Mouse (Mus musculus): ENCODE results near the gene Nmu.

DNA sequence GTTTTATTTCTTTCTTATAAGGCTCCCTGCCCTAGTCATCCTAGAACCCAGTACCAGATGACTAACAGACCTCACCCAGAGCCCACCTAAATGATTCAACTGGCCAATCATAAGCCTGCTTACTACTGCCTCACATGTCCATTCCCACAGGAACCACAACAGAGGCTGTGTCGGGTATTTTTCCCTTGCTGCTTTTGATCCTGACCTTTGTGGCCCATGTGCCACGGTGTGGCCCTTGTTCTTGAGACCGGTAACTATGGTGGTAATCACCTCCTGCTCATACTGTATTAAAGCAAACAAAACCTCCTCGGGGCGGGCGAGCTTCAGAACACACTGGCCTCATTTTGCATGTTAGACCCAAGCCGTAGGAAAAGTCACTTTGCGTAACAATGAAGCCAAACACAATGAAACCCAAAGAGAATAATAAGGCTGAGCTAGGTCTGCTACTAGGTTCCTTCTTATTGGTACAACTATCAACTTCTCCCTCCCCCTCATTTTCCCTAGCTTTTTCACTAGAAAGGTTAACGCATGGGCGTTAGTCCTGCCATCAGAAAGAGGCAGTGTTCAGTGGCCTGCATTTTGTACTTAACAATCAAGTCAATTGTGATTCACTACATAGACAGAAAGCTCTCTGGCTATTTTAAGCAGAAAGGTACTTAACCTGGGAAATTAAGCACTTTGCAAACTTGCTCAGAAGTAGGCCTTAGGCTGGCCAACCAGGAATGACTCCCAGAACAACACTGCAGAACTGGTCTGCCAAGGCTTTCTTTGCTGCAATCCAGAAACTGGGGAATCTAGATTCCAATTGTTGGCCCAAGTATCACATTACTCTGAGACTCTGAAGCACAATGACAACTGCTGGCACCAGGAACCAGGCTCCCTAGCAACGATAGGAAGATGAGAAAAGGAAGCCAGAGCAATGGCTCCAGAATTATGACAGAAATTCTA lies 42.1 kb downstream of the Nmu start:
- TF ChIP-seq MYOG (IDR thresholded peaks at IDR 0.05; ENCODE audit: control insufficient read depth, extremely low read depth, insufficient read length) (no peak), USF1 (IDR thresholded peaks at IDR 0.05; ENCODE audit: low read depth) (no peak), CTCF (IDR thresholded peaks at IDR 0.05; ENCODE audit: control insufficient read depth, insufficient read depth, insufficient read length) (no peak)
